Mouse (Mus musculus) bone marrow, adult 2 months (tissue): ENCODE results near the gene Tgfbi.

Source experiments
- CTCF ChIP-seq: fragments of 200-500 bp; IDR thresholded peaks from 2 replicates; pipeline ENCODE4 v1.5.1; 2011; ENCODE audit warnings: low read length, control low read depth; ENCODE audit not compliant: control insufficient read depth, insufficient read depth
- POLR2A ChIP-seq: fragments of 200-500 bp; IDR thresholded peaks from 2 replicates; pipeline ENCODE4 v1.6.1; 2011; ENCODE audit warnings: low read depth, mild to moderate bottlenecking, control low read depth, low read length, borderline replicate concordance; ENCODE audit not compliant: control insufficient read depth

DNA sequence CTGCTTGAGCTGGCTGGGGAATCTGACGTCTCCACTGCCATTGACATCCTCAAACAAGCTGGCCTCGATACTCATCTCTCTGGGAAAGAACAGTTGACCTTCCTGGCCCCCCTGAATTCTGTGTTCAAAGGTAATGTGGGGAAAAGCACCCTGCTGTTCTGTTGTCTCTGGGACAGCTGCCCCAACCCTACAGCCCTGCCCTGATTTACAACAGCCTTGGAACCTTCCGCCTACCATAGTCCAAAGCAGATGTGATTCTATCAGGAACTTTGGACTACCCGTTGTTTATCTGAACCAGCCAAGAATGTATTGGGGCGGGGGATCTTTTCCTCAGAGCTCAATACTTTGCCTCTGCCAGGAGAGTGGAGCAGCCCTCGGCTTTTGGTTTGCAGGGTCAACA lies 21.2 kb downstream of the Tgfbi start:
- no peak for TF ChIP-seq POLR2A
- no peak for TF ChIP-seq CTCF
